Mouse (Mus musculus) layer of hippocampus, postnatal 14 days (tissue): ENCODE measurements at regions not wholly inside any gene's neighbourhood (a gene's known extent, or its start where the extent isn't known, plus 50 kb on each side); places are given as distances from the start of the nearest gene placed in this dataset.
"Not testable (repeated sequence)": the region's sequence is repeated elsewhere in the genome, so short reads cannot be mapped to it uniquely, and the experiment has no call there.

Experiments used
- DNase-seq, 2 experiments: peaks; one replicate each; pipeline ENCODE4 v3.0.0; 2021 to 2022; ENCODE audit warnings: low spot score in 2 of 2, mixed read lengths in 1 of 2

GRCm38 (mm10) chr2:78606388-78606787, 261.5 kb upstream of the Ube2e3 start:
- DNase-seq = no peak

DNA sequence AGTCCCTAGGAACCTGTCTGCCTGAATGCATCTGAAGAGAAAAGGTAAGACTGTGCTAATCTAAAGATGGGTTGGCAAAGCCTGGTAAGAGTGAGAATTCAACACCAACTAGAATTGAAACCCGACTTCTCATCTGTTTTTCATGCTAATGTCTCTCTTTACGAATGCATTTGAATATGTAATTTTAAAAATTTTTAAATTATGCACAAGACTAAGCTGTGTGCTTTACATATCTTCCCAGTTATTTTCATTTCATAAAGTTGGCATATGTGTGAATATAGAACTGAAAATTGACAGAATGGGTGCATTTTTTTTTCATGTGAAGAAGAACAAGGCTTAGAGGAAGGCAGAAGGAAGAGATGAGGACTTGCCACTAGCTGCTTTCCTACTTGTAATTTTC, 267.2 kb upstream of the Ube2e3 start:
- DNase-seq = no peak

GRCm38 (mm10) chr2:78598039-78598438, 269.9 kb upstream of the Ube2e3 start:
- no peak for DNase-seq

DNA sequence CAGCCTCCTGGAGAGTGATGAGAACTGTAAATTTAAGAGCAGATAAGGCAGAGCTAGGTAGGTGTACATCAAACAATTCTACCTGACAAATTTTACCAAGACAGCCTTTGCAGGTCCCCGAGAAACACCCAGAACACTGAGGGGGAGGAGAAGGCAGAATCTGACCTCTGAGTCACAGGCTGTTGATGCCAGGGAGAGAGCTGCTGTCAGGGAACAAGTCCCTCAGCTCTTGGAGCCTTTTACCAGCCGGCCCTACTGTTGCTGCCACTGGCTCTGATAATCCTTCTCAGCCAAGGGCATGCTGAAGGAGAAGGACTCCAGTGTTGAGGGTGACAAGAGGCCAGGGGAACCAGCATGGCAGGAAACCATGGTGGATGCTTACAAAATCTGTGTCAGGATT, 271.7 kb upstream of the Ube2e3 start:
- DNase-seq = no peak

DNA sequence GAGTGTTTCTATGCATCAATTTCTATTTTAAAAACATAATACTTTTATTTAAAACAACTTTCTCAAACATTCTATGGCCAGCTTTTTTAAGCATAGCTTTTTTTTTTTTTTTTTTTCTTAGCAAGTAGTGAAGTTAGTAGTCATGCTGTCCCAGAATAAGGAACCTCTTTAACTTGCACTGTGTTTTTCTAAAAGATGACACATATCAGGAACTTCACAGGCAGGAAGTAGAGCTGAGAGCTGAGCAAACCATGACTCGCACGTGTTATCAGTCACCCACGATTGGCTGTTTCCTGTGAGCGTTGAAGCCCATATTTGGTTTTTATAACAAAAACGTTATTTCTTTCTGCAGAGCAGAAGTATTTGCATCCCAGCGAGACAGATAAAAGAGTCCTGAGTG, 287.9 kb upstream of the Ube2e3 start:
- DNase-seq = no peak

- no peak for DNase-seq
These were observed 295.4 kb upstream of the Ube2e3 start for GRCm38 (mm10) chr2:78572492-78572891.

DNA sequence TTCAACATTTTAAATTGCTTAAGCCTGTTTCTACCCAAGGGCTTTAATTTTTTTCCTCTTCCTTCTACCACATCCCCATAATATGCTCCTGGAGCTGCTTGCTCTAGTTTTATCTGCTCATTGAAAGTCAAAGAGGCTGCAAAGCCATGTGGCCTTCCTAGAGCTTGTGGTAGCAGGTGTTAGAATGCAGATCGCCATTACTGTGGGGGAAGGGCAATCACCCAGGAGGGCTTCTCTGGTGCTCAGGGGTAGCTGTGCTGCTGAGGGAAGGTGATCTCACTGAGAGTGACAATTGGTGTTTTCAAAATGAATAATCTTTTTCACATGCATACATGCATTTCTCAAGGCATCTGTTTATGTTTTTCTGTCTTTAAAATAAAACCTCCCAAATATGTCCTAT, 309.8 kb upstream of the Ube2e3 start:
- DNase-seq = no peak

DNA sequence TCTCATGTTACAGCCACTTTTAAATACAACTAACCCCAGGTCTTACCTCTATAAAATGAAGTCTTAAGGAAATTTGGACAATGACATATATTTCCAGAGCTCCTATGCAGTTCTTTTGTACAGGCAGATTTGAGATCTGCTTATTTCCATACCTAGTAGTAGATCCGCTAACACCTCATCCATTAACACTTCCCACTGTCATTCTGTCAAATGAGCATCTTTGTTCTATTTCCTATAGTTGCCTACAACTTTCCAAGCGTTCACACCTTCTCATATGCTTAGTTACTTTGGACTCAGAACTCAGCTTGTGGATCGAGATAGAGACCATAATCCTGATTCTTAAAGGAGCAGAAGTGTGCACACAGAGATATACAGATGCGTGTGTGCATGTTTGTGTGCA, 316.8 kb upstream of the Ube2e3 start:
- no peak for DNase-seq

- peak in 1 of 2 experiments; percentile 21 for DNase-seq
These were observed 319.0 kb upstream of the Ube2e3 start for GRCm38 (mm10) chr2:78548683-78549467.

DNA sequence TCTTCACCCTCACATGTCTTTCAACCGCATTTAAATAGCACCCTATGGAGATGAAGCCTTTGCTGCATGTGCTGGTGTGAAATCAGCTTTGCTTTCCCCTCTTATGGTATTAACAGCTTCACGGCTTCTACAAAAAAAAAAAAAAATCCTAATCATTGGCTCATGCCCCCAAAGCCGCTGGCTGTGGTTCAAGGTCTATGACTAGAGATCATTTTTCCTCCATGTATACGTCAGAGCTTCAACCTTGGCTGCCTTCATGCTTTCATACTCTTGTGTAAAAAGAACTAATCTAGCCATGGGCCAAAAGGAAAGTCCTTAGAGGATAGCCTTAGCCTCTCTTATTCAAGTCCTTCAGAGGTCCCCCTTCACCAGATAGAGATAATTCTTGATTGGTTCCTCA, 320.6 kb upstream of the Ube2e3 start:
- no peak for DNase-seq

DNA sequence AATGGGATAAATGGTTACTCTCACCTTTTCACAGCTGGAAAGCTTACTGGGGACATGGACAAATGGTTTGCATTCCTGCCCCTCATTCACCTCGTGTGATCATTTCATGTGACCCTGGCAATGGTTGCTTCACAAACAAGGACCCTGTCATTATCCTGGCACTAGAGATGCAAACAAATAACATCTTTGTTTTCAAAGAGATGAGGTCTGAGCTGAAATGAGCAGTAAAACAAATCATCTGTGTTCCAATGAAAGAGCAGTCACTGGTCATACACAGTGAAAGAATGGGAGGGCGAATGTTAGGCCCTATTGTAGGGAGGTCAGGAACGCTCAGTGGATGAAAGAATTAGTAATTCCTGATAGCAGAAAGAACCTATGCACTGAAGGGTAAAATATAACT, 327.5 kb upstream of the Ube2e3 start:
- no peak for DNase-seq

GRCm38 (mm10) chr2:78539592-78540300, 328.2 kb upstream of the Ube2e3 start:
- no peak for DNase-seq

DNA sequence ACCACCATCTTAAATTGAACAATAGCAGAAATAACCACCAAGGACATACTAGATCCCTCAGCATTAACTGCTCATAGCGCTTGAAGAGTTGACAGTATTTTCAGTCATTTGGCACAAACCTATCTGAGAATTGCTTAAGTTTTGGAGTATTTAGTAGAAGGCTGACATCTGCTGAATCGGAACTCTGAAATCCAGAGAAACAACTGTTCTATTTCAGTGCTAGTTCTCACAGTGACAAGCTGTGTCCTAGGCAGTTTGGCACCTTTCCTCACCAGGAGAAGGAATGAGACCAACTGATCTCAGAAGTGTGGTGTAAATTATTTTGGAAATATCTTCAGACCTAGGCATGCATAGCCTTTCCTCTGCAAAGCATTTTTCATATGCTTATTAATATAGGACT, 330.4 kb upstream of the Ube2e3 start:
- peak in 1 of 2 experiments; percentile 39 for DNase-seq

GRCm38 (mm10) chr2:78533881-78534280, 334.0 kb upstream of the Ube2e3 start:
- DNase-seq = not testable (repeated sequence)

GRCm38 (mm10) chr2:78530535-78530934, 337.4 kb upstream of the Ube2e3 start:
- DNase-seq = no peak

- DNase-seq = no peak
These were observed 347.5 kb upstream of the Ube2e3 start for GRCm38 (mm10) chr2:78520258-78521023.

DNA sequence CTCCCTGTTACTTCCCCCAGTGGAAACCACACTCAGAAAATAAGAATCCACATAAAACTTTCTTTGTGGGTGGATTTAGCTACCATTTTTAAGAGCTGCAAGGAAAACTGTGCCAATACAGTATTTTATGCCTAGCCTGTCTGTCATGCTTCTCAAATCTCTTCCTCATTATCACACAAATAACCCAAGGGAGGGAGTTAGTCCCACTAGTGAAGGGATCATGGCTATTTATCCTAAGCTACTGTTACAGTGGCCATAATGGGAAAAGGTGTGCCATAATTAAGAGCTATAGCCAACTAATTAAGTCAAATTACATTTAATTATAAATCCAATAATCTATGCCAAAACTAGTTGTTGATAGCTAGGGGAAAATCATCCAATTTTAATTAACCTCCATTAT, 374.8 kb upstream of the Ube2e3 start:
- no peak for DNase-seq

- peak in 1 of 2 experiments; percentile 28 for DNase-seq
These were observed 387.9 kb upstream of the Ube2e3 start for GRCm38 (mm10) chr2:78480036-78480435.

- DNase-seq = no peak
These were observed 408.5 kb upstream of the Ube2e3 start for GRCm38 (mm10) chr2:78459444-78459843.

- no peak for DNase-seq
These were observed 414.5 kb upstream of the Ube2e3 start for GRCm38 (mm10) chr2:78453411-78453810.

GRCm38 (mm10) chr2:78436816-78437215, 431.1 kb upstream of the Ube2e3 start:
- no peak for DNase-seq

DNA sequence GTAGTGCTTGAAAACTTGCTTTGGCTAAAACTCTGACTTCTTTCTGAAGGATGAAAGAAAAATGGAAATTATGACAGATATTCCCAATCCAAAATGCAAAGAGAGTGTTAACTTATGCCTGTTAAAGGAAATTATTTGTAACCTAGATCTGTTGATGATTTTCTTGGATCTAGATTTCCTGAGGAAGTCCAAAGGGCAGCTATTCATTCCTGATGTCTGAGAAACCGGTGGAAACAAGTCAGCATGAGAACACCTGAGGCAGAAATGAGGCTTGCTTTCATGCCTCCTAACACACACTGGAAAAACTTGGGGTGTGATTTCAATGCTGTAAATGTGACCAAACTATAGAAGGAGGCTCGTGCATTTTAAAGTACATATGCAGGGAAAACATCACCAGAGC, 432.9 kb upstream of the Ube2e3 start:
- DNase-seq = no peak
